Mouse (Mus musculus) right cerebral cortex, postnatal 14 days (tissue): Measurements from ENCODE around the gene Map3k4.

Experiments
- DNase-seq: peaks from one replicate; pipeline ENCODE4 v3.0.0; 2022

Map3k4 gene

DNA sequence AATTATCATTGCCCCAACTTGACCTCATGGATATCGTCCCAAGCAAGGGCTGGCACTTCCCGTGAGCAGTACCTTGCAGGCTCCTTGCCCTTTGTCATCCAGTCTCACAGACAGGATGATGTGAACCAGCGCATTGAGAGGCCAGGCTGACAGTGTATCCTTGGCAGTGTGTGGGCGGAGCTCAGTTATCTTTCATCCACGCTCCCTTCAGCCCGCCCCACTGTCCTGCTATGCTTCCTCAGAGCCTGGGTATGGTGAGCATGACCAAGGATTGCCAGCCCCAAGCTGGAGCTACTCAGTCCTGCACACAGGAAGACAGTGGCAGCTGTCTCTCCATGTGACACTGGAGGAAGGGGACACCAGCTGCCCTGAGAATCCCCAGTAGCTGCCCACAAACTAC lies 102.4 kb downstream of the Map3k4 start:
- no peak for DNase-seq

DNA sequence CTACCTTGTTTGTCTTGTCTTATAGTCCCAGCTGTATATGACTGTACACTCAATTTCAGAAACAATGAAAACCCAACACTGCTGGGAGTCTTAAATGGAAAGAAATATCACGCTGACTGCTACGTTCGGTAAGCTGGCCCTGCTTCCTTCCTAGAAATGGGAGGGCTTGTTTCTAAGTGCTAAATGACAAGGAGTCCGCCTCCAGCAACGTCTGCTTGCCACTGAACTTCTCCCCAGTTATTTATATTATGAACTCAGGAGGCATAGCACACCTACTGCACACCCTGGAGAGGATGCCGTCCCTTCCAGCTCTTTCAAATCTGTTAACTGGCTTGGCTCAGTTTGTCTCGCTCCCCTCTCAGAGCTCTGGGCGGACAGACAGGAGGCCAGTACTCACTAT lies 105.2 kb downstream of the Map3k4 start:
- no peak for DNase-seq

DNA sequence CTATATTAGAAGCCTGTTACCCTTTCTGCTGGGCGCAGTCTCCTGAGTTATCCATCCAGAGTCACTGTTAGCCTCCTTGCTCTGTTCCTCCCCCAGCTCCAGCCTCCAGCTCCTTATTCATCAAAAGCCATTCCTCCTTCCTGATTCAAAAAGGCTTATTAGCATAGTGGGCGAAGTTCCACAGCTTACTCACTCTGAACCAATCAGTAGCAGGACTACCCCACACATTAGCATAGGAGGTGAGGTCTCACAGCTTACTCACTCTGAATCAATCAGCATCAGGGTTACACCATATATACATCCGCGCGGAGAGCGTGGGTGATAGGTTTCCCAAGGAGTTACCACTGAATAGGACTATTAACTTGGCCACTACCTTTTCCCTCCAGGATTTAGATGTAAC lies 106.3 kb downstream of the Map3k4 start:
- no peak for DNase-seq

DNA sequence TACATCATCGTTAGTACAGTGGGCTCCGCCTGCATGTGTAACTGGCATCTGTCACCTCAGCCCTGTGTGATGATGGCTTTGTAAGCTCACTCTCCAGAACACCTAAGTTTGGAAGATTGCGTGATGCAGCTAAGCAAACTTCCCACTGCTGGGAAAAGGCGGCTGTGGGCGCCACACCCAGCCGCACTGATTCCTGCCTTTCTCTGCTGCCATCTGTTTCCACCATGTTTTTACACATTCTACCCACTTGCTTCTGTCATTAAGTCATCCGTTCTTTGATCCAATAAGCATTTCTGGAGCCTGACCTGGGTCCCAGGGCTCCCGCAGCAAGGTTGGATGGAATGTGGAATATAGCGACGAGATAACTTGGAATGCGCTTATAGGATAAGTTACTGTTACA lies 106.7 kb downstream of the Map3k4 start:
- DNase-seq, result no peak

DNA sequence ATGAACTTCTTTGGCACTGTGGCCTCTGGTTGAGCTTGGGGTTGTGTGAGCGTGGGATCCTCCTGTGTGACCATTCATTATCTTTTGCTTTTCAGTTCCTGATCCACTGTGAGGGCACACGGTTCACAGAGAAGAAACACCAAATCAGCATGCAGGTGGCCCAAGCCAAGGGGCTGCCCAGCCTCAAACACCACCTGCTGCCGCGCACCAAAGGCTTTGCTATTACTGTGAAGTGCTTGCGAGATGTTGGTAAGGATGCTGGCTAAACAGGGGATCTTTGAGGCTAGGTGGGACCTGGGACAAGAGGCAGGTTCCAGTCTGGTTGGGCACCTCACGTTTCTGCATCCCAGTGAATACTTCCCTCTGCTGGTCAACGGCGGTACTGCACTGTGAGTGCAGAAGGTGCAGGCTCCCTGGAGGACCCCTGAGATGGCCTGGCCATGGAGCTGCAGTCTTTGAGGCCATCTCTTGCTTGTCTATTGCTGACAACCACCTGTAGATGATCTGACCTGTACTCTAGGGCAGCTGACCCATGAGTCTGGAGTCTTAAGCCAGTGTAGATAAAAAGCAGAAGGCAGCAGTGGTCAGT lies 108.0 kb downstream of the Map3k4 start:
- DNase-seq, result peak; percentile 90

DNA sequence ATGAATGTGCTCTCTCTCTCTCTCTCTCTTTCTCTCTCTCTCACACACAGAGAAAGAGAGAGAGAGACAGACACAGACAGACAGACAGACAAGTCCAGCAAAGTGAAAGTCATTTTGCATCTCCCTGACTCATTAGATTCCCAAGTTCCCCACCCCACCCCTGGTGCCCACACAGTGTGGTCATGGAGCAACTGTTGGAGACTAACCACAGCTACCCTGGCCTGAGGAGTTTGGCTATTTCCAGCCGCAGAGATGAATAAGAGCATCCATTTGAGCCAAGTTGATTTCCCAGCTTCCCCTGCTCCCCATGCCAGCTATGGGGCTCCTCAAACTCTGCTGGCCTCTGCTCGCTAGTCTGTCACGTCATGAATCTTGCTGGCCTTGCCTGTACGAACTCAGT lies 109.1 kb downstream of the Map3k4 start:
- no peak for DNase-seq

DNA sequence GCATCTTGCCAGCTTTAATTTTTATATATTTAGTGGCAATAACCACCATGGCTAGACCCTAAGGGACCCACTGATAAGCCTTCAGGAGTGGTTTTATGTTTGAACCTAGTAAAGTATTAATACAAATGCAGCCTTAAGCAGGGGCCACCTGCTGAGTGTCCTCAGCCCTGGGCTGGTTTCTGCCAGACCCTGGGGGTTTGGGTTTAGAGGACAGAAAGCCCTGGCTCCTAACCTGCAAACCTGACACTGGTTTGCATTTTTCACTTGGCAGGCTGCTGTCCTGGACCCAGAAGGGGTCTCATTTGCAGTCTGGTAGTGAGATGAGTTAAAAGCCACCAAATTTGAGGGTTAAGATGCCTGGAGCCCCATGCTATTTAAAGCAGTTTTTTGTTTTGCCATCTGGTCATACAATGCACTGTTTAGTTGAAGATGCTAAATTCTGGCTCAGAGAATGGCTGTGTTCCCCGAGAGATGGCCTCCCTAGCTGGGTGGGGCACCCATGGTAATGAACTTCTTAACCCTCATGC lies 111.5 kb downstream of the Map3k4 start:
- DNase-seq, result no peak

DNA sequence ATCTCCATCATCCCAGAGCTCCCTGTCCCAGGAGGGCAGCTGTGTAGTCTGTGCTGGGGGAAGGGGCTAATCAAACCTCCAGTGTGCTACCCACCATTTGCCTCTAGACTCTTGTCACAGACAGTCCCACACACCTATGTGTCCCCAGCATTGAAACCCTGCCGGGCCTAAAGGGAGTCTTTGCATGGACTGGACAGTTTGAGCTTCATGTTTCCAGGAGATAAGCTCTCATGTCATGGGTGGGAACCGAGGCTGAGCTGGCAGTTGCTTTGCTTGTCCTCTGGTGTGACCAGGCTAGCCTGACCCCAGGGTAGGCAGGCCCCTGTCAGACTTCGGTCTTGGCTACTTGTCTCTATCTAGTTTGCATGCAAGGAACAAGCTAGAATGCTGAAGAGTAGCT lies 112.3 kb downstream of the Map3k4 start:
- DNase-seq, result no peak

DNA sequence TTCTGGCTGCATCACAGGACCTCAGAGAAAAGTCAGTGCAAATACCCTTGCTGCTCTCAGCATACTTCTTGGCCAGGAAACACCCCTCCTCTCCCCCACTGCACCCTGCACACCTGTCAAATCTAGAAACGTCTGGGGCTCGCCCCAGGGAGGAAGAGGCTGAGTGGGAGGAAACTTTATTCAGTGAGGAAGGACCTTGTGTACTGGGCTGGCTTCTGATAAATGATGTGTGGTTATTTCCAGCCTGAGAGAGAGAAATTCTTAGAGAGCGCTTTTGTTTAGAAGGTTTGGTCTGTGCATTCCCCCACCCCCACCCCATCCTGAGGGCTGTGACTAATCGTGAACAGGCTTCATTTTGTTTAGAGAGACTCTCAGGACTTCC lies 112.9 kb downstream of the Map3k4 start:
- no peak for DNase-seq

DNA sequence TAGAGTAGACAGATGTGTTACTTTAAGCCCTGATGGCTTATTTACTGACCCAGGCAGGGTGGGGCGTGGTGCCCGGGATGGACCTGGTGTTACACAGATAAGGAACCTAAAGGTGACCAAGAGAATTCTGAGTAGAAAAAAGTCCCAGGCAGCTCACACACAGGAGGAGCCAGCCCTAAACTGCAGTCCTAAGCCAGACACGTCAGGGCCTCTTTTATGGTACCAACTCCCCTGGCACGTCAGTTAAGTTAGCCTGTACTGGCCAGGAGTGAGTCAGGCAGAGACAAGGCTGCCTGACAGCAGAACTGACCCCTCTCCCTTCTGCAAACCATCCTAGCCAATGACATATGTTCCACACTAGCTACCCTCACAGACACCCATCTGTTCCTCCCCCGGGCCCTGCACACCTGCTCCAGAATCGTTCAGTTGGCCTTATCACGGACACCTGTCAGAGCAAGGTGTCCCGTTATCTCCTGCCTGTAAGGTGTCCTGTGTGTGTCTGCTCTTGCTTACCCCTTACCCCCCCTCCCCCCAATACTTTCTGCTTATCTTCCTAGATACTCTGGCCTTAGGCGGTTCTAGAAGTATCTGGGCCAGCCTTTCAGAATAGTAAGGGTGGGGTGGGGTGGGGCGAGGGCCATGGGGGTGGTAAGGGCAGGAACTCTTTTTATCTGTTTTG lies 113.4 kb downstream of the Map3k4 start:
- no peak for DNase-seq

DNA sequence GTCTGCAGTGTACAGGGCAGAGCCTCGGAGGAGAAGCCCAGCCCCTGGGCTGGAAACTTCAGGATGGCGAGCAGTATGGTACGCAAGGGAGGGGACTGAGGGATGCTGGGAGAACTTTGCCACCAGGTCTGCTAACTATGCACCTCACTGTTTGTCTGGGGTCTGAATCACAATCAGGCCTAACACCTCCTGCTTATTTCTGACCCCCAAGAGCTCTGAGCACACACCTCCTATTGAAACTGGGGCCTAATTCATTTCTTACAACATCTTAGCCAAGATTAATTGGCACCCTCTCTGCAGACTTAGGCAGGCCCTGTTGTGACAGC lies 113.9 kb downstream of the Map3k4 start:
- DNase-seq, result no peak

DNA sequence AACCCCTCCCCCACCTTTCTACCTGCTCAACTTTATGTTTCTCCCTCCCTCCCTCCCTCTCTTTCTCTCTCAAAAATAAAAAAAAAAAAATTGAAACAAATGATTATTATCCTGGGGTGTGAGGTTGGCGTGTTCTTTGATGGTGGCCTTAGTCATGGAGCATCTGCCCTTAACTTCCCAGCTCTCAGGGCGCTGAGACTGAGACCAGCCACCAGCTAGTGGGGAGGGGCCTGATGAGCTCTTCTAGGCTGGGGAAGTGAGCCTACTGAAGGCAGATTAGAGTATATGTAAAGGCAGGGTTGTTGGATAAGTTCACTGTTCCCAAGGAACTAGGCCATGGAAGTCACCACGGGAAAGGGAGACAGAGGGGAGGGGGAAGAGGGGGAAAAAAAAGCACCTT lies 114.3 kb downstream of the Map3k4 start:
- no peak for DNase-seq

DNA sequence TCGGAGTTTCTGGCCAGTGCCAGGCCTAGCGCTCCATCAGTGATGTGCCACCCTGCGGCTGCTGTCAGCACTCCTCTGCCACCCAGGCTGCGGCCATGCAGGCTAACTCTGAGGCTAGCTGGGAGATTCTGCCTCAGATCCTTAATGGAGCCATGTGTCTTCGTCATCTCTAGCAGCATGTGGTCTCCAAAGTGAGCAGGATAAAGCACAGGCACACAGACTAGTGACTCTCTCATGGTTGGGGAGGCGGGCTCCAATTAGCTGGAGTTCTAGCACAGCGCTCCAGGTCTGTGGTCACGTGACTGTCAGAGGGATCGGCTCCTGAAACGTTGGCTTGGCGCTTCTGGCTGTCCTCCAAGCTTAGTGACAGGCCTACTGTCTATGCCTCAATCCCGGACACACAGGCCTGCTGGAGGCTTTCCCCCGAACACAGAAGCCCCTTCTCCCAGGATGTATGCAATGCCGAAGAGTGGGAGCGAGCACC lies 115.1 kb downstream of the Map3k4 start:
- no peak for DNase-seq

DNA sequence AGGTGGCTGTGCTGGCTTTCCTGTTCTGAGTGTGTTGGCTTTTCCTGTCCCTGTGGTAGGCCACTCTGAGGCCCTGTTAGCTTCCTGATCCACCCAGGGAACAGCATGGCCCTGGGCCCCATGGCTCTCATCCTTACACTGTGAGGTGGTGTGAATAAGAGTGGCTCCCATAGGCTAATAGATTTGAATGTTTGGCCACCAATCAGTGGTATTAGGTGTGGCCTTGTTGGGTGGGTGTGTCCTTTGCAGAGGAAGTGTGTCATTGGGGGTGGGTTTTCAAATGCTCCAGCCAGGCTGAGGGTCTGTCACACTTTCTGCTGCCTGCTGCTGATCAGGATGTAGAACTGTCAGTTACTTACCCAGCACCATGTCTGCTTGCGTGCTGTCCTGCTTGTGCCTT lies 117.5 kb downstream of the Map3k4 start:
- no peak for DNase-seq

DNA sequence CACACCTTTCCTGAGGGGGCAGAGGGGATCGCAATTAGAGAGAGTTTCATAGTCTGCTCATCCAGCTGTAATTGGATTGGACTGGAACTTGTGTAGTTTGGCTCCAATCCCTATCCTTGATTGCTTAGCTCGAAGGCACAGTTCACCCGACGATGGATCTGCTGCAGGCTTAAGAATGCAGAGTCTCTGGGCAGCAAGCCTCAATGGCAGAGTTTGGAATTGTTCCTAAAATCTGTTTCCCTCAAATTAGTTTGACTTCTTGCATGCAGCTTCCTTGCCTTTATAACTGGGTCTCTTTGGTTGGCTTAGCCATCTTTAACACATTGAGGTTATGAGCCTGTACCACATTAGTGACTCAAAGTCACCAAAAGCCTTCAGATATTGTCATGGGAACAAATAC lies 118.7 kb downstream of the Map3k4 start:
- DNase-seq, result no peak

DNA sequence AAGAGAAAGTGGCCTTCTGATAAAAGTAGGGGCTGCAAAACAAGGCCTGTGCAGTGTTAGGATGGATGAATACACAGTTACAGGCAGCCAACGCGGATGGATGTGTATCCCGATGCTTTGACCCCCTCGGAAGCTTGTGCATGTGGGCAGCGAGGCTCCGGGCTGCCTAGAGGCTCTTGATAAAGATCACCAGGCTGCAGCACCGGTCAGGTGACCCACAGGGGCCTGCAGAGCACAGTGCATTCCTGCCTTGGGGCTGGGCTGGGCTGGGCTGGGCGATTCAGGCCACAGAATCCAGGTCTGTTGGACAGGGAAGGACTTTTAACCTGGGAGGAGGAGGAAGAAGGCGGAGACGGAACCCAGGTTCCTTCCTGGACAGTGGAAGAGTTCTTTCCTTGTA lies 123.0 kb downstream of the Map3k4 start:
- DNase-seq, result no peak

DNA sequence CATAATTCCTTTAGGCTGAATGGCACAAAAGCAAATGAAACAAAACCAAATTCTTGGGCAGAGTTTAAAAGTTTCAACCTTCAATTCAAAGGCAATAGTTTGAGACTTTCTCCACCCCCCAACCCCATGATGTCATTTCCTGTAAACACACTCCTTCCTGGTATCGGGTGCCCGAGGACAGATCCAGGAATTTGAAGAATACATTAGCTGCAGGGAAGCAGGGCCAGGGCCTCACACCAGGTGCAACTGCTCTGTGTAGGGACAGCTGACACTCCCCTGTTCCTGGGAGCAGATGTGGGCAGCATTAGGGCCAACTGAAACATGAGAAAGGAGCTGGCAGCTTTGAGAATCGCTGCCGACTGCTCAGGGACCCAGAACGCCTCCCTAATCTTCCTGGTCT lies 123.5 kb downstream of the Map3k4 start:
- no peak for DNase-seq

DNA sequence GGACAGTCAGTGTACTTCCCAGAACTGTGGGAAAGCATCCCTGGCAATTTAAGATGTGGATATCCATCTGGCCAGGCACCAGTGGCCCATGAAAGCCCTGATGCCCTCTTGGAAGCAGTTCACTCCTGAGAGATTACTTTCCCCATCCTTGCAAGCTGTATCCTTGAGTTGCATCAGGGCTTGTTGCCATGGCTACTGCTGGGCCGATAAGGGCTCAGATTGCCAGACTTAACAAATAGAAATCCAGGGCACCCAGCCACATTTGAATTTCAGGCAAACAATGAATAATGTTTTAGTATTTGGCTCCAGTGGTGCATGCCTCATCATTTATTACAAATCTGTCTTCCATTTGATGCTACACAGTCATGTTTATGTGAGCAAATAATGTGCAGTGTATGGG lies 130.8 kb downstream of the Map3k4 start:
- DNase-seq, result no peak

DNA sequence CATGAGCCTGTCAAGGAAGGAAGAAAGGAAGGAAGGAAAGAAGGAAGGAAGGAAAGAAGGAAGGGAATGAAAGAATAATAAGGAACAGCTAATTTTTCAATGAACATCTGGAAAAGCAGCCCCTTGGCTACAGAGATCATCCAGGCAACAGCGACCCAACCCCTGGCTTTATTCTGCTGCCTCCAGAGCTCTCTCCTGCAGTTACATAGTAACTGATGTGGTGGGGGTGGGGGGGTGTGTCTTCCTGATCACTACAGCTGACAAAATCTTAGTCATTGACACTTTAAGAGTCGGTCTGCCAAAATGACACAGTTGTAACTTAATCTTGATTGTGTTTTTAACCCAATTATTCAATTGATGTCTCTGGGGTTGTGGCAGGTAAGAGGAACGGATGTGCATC lies 132.3 kb downstream of the Map3k4 start:
- DNase-seq, result no peak

DNA sequence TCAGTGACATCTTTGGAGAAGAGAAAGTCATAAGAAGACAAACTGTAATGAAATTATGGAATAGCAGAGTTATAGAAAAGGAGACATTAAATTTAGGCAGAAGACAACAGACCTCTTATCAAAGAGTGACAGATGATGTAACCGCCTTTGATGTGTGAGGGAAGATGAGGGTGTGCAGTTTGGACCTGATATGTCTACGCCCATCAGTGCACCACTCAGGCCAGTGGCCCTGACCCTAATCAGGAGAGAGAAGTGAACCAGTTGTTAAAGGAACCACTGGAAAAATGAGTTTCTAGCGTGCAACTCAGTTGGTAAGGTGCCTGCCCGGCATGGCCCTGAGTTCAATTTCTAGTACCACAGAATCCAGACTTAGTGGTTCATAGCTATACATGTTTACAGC lies 132.7 kb downstream of the Map3k4 start:
- no peak for DNase-seq

DNA sequence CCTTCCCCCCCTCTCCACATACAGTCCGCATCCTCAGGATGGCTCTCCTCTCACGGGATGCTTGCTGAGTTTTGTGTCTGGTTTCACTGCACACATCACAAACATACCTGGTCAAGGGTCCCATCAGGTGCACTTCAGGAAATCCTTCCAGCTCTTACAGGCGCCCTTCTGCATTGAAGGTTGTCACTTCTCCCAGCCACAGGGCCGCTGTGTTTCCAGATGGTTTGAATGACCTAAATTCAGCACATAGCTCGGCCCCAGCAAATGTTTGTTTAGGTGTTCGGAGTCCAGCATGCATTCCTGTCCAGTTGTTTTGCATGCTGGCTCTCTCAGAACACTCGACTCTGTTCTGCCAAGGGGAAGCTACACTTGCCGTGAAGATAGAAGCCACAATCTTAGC lies 134.3 kb downstream of the Map3k4 start:
- DNase-seq, result no peak

DNA sequence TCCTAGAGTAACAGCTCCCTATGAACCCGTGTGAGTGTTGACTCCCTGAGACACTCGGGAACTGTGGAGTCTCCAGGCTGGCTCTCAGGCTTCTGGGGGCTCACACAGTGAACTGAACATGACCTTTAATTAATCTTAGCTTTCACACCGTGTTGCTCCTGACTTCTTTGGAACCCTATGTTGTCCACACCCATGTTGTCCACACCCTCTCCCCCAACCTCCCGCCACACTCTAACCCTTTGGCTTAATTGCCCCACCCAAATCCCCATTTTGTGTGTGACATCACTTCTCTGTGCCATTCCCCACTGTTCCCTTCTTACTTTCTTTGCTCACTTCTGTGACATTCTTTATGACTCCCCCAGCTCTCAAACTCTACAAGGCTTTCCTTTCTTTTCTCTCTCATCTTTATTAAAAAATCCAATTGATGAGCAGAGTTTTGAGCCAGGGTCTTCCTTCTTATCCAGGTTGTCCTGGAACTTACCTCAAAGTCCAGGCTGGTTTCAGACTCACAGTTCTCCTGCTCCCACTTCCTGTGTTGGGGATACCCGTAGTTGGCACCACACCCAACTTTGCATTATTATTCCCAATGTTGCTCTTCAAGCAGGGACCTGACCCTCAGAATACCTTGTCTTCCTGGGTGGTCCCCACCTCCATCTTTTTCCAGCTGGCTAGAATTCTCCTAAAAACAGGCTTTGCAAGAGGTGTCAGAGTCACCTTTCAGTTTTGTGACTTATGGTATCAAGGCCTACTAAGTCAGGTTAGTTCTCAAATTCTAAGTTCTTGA lies 135.7 kb downstream of the Map3k4 start:
- DNase-seq, result no peak

DNA sequence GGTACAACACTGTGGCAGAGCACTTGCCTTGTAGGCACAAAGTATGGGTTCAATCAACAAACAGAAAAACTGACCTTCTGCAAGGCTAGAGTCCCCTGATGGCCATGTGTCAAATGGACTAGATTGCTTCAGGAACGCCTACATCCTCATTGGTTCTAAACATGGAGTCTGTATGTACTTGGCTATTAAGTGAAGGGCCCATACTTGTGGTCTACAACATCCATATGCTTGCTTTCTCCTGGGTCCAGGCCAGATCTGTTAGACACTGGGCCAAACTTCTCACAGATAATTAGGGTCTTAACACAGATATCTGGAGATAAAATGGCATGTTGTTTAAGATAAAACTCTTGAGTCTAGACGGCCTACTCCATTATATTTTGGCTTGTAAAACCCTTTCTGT lies 138.8 kb downstream of the Map3k4 start:
- DNase-seq, result no peak

DNA sequence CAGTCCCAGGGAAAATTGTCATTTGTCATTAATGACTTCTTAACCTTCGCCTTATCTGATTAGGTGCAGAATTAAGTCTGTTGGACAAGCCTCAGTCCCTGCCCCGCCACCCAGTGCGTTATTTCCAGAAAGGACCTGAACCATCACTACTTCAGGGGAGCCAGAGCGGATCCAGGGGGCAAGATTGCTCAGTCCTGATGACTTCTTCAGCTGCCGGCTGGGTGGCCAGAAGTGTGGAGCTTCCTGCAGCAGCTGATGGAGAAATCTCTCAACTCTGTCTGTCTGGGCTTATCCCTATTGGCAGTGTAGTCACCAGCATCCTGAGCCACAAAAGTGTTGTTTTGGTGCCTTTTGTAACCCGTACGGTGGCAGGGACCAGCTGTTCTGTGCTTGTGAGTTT lies 139.3 kb downstream of the Map3k4 start:
- no peak for DNase-seq
